Mouse (Mus musculus) liver, postnatal 0 days (tissue): ENCODE results near the gene Pepd.

Source experiments
- CTCF ChIP-seq: sonication (generic); IDR thresholded peaks from 2 replicates; pipeline ENCODE4 v1.5.1; 2016; ENCODE audit warnings: antibody characterized with exemption, low read depth
- EP300 ChIP-seq: IDR thresholded peaks from 2 replicates; pipeline ENCODE4 v1.6.1; 2016; ENCODE audit warnings: antibody characterized with exemption, low read depth, mild to moderate bottlenecking

GRCm38 (mm10) chr7:34995872-34996662 is 83.9 kb downstream of the Pepd start:
- TF ChIP-seq CTCF (no peak), EP300 (no peak)
